Mouse (Mus musculus): ENCODE results near the gene Krtap10-10. TPM values are rescaled to one million over a fixed set of nuclear protein-coding genes. Genes with fewer than 3 reads are reported as not detected.

The Krtap10-10 gene
- polyA plus RNA-seq, 1 experiment from 2014 or later: not detected

DNA sequence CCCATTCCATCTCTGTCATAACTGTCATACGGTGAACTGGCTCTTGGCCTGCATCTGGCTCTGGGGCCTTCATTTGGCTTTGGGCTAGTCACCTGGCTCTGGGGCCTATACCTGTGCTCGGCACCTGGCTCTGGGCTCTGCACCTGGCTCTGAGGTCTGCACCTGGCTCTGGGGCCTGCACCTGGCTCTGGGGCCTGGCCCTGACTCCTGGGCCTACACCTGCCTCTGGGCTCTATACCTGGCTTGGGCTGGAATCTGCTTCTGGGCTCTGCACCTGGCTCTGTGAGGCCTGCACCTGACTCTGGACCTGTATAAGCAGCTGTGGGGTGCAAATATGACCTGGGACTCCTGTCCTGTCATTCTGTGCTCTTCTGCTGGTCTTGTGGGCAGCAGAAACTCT is 11.8 kb downstream of the Krtap10-10 start:
- WGBS: 91% methylated on average over 2 of the region's 2 CpGs
- H3K9me3 ChIP-seq (ENCODE audit: control insufficient read depth, low read length): no peaks in the 10 kb centered on the region; the same call in 1 of the 2 replicates
- H3K4me3 ChIP-seq (ENCODE audit: low read depth, low read length): no peak overlapping the region
- H3K27me3 ChIP-seq (ENCODE audit: control insufficient read depth, insufficient read depth, low read length): no peaks in the 10 kb centered on the region
- DNase-seq (ENCODE audit: low spot score) (no peak), ATAC-seq (ENCODE audit: insufficient number of reproducible peaks, low FRiP score, low TSS enrichment, low read depth) (no peak)
- no peaks in the 10 kb centered on the region for H3K36me3 ChIP-seq (ENCODE audit: control insufficient read depth, insufficient read depth, low read length)
- no peak overlapping the region for H3K9ac ChIP-seq (ENCODE audit: low read length)
- H3K27ac ChIP-seq (replicated peaks; ENCODE audit: low read depth, low read length): no peak overlapping the region
- no peaks in the 10 kb centered on the region for H3K4me1 ChIP-seq (ENCODE audit: control insufficient read depth, insufficient read depth, low read length)
- no peak overlapping the region for H3K4me2 ChIP-seq (ENCODE audit: low read depth, severe bottlenecking)

DNA sequence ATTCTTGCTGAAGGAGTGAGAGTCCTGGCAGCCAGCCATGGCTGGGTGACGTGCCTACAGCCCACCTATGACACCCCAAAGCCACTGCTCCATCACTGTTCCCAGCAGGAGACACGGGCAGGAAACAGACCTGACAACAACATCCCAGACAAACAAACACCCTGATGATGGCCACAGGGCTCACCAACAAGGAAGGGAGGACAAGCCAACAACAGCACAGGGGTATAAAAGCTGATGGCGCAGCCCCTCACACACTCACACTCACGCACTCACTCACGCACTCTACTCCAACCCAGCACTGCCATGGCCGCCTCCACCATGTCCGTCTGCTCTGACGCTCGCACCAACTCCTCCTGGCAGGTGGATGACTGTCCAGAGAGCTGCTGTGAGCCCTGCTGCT is 16.8 kb downstream of the Krtap10-10 start, which contains the start of gene Gm10318:
Gene Gm10318, plus strand, starts transcription at position 301 of the 400 bp plus-strand sequence.
- 74% methylated on average over 9 of the region's 9 CpGs for WGBS
- ATAC-seq (ENCODE audit: insufficient number of reproducible peaks, low FRiP score, low TSS enrichment, low read depth): no peak

DNA sequence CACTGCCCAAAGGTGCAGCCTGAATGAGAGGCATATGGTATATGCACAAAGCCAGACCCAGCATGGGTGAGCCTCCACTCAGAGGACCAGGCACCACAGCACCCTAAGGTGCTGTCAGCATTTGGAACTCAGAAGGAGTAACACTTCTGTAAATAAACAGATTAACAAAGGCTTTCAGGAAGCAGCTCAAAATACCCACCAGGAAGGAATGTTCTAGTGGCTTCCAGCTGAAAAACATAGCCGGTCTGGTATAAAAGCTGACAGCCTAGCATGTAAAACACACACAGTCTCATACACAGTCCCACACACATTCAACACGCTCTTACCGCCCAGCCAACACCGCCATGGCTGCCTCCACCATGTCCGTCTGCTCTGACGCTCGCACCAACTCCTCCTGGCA is 25.9 kb downstream of the Krtap10-10 start, which contains the start of gene Gm3285:
Gene Gm3285, plus strand, starts transcription at position 301 of the 400 bp plus-strand sequence.
- Histone ChIP-seq H3K4me2 (ENCODE audit: low read depth, severe bottlenecking) (no peak within 1 kb of the TSS), H3K27me3 (ENCODE audit: control insufficient read depth, insufficient read depth, low read length) (no peaks in the 10 kb centered on the region), H3K27ac (replicated peaks; ENCODE audit: low read depth, low read length) (no peak within 1 kb of the TSS), H3K36me3 (ENCODE audit: control insufficient read depth, insufficient read depth, low read length) (no peaks in the 10 kb centered on the region), H3K9ac (ENCODE audit: low read length) (no peak within 1 kb of the TSS), H3K4me3 (ENCODE audit: low read depth, low read length) (no peak within 1 kb of the TSS), H3K4me1 (ENCODE audit: control insufficient read depth, insufficient read depth, low read length) (no peaks in the 10 kb centered on the region), H3K9me3 (ENCODE audit: control insufficient read depth, low read length) (no peaks in the 10 kb centered on the region)
- no peak for ATAC-seq (ENCODE audit: insufficient number of reproducible peaks, low FRiP score, low TSS enrichment, low read depth)
- DNase-seq (ENCODE audit: low spot score): no peak
- 53% methylated on average over 7 of the region's 7 CpGs for WGBS

More for the DNA sequence above, 16.8 kb downstream of the Krtap10-10 start, which contains the start of gene Gm10318:
- Histone ChIP-seq H3K36me3 (ENCODE audit: control insufficient read depth, insufficient read depth, low read length) (no peaks in the 10 kb centered on the region), H3K9me3 (ENCODE audit: control insufficient read depth, low read length) (no peaks in the 10 kb centered on the region), H3K27ac (replicated peaks; ENCODE audit: low read depth, low read length) (no peak within 1 kb of the TSS), H3K4me3 (ENCODE audit: low read depth, low read length) (no peak within 1 kb of the TSS), H3K4me2 (ENCODE audit: low read depth, severe bottlenecking) (no peak within 1 kb of the TSS), H3K27me3 (ENCODE audit: control insufficient read depth, insufficient read depth, low read length) (no peaks in the 10 kb centered on the region), H3K9ac (ENCODE audit: low read length) (no peak within 1 kb of the TSS), H3K4me1 (ENCODE audit: control insufficient read depth, insufficient read depth, low read length) (no peaks in the 10 kb centered on the region)
- DNase-seq (ENCODE audit: low spot score): no peak

DNA sequence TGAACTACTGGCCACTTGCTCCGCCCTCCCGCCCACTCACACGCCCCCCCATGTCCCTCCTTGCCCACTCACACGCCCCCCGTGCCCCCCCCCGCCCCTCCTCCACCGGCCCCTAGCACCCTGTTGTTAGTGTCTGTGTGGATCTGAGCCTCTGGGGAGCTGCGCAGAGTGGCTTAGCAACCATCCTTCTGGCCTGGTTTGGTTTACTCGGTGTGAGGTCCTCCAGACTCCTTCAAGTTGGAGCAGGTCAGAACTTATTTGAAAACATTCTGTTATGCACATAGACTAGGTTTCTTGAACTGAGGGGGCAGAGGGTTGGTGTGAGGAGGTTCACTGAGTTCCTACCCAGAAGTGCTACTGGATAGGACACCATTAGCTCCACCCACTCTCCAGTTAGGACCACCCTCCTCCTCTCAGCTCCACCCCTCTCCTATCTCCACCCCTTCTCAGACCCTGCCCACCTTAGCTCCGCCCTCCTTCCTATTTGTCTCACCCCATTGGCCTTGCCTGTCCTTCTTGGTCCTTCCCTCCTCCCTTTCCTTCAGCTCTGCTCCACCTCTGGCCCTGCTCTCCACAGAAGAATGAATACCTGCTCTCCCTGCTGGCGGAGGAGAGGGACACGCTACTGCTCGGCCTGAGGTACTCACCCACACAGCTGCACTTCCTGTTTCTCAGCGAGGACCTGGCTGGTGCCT is 28.5 kb downstream of the Krtap10-10 start:
- ATAC-seq (ENCODE audit: insufficient number of reproducible peaks, low FRiP score, low TSS enrichment, low read depth) (peak; percentile 73), DNase-seq (ENCODE audit: low spot score) (peak; percentile 66)
- Histone ChIP-seq H3K36me3 (ENCODE audit: control insufficient read depth, insufficient read depth, low read length) (no peaks in the 10 kb centered on the region), H3K4me3 (ENCODE audit: low read depth, low read length) (no peak overlapping the region), H3K27me3 (ENCODE audit: control insufficient read depth, insufficient read depth, low read length) (no peaks in the 10 kb centered on the region), H3K9me3 (ENCODE audit: control insufficient read depth, low read length) (no peaks in the 10 kb centered on the region), H3K27ac (replicated peaks; ENCODE audit: low read depth, low read length) (no peak overlapping the region), H3K4me1 (ENCODE audit: control insufficient read depth, insufficient read depth, low read length) (no peaks in the 10 kb centered on the region), H3K4me2 (ENCODE audit: low read depth, severe bottlenecking) (peak overlapping the region; percentile 36), H3K9ac (ENCODE audit: low read length) (0 out of 2 replicates have a peak overlapping the region, but pooled peaks have one; percentile 13)
- WGBS: 28% methylated on average over 14 of the region's 14 CpGs

DNA sequence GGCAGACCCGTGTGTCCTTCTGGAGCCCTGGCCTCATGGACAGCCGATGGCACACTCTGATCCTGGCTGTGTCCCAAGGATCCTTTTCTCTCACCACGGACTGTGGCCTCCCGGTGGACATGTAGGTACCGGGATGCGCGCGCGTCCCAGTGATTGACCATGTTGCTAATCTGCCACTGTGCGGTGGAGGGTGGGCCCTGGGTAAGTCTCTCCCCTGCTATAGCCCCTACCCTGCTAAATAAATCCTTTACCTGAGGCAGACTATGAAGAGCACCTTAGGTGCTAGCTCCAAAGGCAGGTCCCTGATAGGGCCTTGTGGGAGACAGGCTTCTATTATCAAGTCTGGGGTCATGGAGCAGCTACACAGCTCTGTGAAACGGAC is 29.0 kb downstream of the Krtap10-10 start:
- no peaks in the 10 kb centered on the region for H3K36me3 ChIP-seq (ENCODE audit: control insufficient read depth, insufficient read depth, low read length)
- 30% methylated on average over 11 of the region's 11 CpGs for WGBS
- H3K27ac ChIP-seq (replicated peaks; ENCODE audit: low read depth, low read length): no peak overlapping the region
- no peaks in the 10 kb centered on the region for H3K9me3 ChIP-seq (ENCODE audit: control insufficient read depth, low read length)
- peak overlapping the region; percentile 36 for H3K4me2 ChIP-seq (ENCODE audit: low read depth, severe bottlenecking)
- no peak overlapping the region for H3K4me3 ChIP-seq (ENCODE audit: low read depth, low read length)
- no peak for ATAC-seq (ENCODE audit: insufficient number of reproducible peaks, low FRiP score, low TSS enrichment, low read depth)
- no peaks in the 10 kb centered on the region for H3K27me3 ChIP-seq (ENCODE audit: control insufficient read depth, insufficient read depth, low read length)
- H3K4me1 ChIP-seq (ENCODE audit: control insufficient read depth, insufficient read depth, low read length): no peaks in the 10 kb centered on the region
- no peak for DNase-seq (ENCODE audit: low spot score)
- H3K9ac ChIP-seq (ENCODE audit: low read length): 0 out of 2 replicates have a peak overlapping the region, but pooled peaks have one; percentile 13

DNA sequence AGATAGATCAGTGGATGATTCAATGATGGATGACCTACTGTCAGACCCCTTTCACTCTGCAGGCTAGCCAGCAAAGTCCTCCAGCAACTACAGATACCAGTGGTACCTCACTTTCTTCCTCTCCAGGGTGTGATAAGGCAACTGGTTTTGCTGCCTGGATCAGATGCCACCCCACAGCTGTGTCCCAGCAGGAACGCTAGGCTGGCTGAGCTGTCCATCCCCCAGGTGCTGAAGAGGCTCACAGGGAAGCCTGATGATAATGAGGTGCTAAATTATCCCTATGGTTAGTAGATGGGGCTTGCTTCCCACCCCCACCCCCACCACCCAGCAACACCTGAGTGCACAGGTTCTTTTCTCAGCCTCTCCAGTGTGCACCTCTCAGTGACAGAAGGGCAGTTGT is 31.8 kb downstream of the Krtap10-10 start:
- Histone ChIP-seq H3K27ac (replicated peaks; ENCODE audit: low read depth, low read length) (no peak overlapping the region), H3K36me3 (ENCODE audit: control insufficient read depth, insufficient read depth, low read length) (no peaks in the 10 kb centered on the region), H3K4me3 (ENCODE audit: low read depth, low read length) (no peak overlapping the region), H3K9me3 (ENCODE audit: control insufficient read depth, low read length) (no peaks in the 10 kb centered on the region), H3K27me3 (ENCODE audit: control insufficient read depth, insufficient read depth, low read length) (no peaks in the 10 kb centered on the region), H3K4me2 (ENCODE audit: low read depth, severe bottlenecking) (no peak overlapping the region), H3K4me1 (ENCODE audit: control insufficient read depth, insufficient read depth, low read length) (no peaks in the 10 kb centered on the region), H3K9ac (ENCODE audit: low read length) (no peak overlapping the region)
- no peak for ATAC-seq (ENCODE audit: insufficient number of reproducible peaks, low FRiP score, low TSS enrichment, low read depth)
- 10% methylated on average over 1 of the region's 1 CpGs for WGBS
- peak; percentile 45 for DNase-seq (ENCODE audit: low spot score)

DNA sequence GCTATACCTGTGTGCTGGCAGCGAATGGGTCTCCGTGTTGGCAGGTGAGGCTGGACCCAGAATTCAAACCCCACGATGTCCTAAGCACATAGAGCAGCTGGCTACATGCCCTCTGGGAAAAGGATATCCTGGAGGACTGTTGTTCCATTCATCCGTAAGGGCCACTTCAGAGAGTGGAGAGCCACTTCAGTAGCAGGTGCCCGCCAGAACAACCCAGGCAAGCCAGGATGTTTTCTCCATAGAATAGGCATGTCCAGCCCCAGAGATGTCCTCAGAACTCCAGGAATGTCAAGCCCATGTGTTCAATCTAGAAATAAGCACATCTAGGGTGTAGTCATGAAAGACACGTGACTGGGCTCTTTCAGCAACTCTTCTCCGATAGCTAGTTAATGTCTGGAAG is 33.9 kb downstream of the Krtap10-10 start:
- H3K27me3 ChIP-seq (ENCODE audit: control insufficient read depth, insufficient read depth, low read length): no peaks in the 10 kb centered on the region
- 88% methylated on average over 7 of the region's 7 CpGs for WGBS
- H3K9me3 ChIP-seq (ENCODE audit: control insufficient read depth, low read length): no peaks in the 10 kb centered on the region
- no peaks in the 10 kb centered on the region for H3K36me3 ChIP-seq (ENCODE audit: control insufficient read depth, insufficient read depth, low read length)
- H3K9ac ChIP-seq (ENCODE audit: low read length): no peak overlapping the region
- no peaks in the 10 kb centered on the region for H3K4me1 ChIP-seq (ENCODE audit: control insufficient read depth, insufficient read depth, low read length)
- H3K4me3 ChIP-seq (ENCODE audit: low read depth, low read length): no peak overlapping the region
- no peak for ATAC-seq (ENCODE audit: insufficient number of reproducible peaks, low FRiP score, low TSS enrichment, low read depth)
- no peak overlapping the region for H3K4me2 ChIP-seq (ENCODE audit: low read depth, severe bottlenecking)
- H3K27ac ChIP-seq (replicated peaks; ENCODE audit: low read depth, low read length): no peak overlapping the region
- no peak for DNase-seq (ENCODE audit: low spot score)

DNA sequence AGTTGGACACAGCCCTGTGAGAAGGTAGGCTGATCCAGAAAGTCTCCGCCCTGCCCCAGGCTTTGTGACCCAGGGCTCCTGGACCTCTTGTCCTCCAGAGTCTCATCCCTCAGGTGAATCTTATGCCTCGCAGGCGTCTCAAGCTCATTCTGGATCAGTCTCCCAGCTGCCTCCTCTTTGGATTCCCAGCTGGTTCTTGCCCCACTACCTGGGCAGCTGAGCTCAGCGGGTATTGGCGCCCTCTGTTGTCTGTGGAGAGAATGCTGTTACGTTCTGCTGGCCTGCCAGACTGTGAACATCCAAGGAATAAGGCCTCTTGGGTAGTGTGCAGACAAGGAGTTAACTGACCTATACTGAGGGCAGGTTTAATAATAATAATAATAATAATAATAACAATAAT is 43.2 kb downstream of the Krtap10-10 start:
- no peak overlapping the region for H3K4me2 ChIP-seq (ENCODE audit: low read depth, severe bottlenecking)
- no peak overlapping the region for H3K4me3 ChIP-seq (ENCODE audit: low read depth, low read length)
- no peak overlapping the region for H3K27ac ChIP-seq (replicated peaks; ENCODE audit: low read depth, low read length)
- DNase-seq (ENCODE audit: low spot score): peak; percentile 29
- H3K36me3 ChIP-seq (ENCODE audit: control insufficient read depth, insufficient read depth, low read length): no peaks in the 10 kb centered on the region
- H3K27me3 ChIP-seq (ENCODE audit: control insufficient read depth, insufficient read depth, low read length): no peaks in the 10 kb centered on the region
- H3K9me3 ChIP-seq (ENCODE audit: control insufficient read depth, low read length): no peaks in the 10 kb centered on the region
- no peak for ATAC-seq (ENCODE audit: insufficient number of reproducible peaks, low FRiP score, low TSS enrichment, low read depth)
- H3K4me1 ChIP-seq (ENCODE audit: control insufficient read depth, insufficient read depth, low read length): no peaks in the 10 kb centered on the region
- no peak overlapping the region for H3K9ac ChIP-seq (ENCODE audit: low read length)
- WGBS: 62% methylated on average over 6 of the region's 6 CpGs

Measured in limb, embryonic 11.5 days (tissue).